Mouse (Mus musculus): Measurements from ENCODE around the gene Caln1. TPM values are rescaled to one million over a fixed set of nuclear protein-coding genes. Genes with fewer than 3 reads are reported as not detected.

Caln1 gene
- total and polyA plus RNA-seq, 3 experiments = not detected

GRCm38 (mm10) chr5:130797713-130798112, 428.5 kb downstream of the Caln1 start:
- H3K4me1 ChIP-seq (ENCODE audit: control insufficient read depth in 1 of 2, insufficient read depth in 2 of 2, low read length in 2 of 2) = no peaks in the 10 kb centered on the region
- H3K36me3 ChIP-seq (ENCODE audit: control insufficient read depth in 1 of 2, insufficient read depth in 2 of 2, low read length in 2 of 2) = no peaks in the 10 kb centered on the region
- H3K27ac ChIP-seq (ENCODE audit: control insufficient read depth, low read depth, low read length) = no peak overlapping the region
- no peaks in the 10 kb centered on the region for H3K9me3 ChIP-seq (replicated peaks; ENCODE audit: insufficient read depth, low read length)
- DNase-seq (ENCODE audit: low read depth, low spot score) = no peak
- H3K27me3 ChIP-seq (ENCODE audit: control insufficient read depth in 1 of 2, insufficient read depth in 2 of 2, low read length in 2 of 2) = no peaks in the 10 kb centered on the region
- H3K9ac ChIP-seq (ENCODE audit: control insufficient read depth, low read depth, low read length, poor library complexity, severe bottlenecking) = no peak overlapping the region
- H3K79me2 ChIP-seq (ENCODE audit: control insufficient read depth, insufficient read depth, low read length, poor library complexity) = no peaks in the 10 kb centered on the region
- H3K4me3 ChIP-seq (ENCODE audit: control insufficient read depth in 1 of 2, insufficient read depth in 1 of 2, low read depth in 2 of 2, low read length in 2 of 2) = no peak overlapping the region
- TF ChIP-seq HCFC1 (IDR thresholded peaks at IDR 0.05; ENCODE audit: low read depth, low read length) (no peak), UBTF (IDR thresholded peaks at IDR 0.05; ENCODE audit: borderline replicate concordance, insufficient read depth, low read depth, low read length) (no peak), ZMIZ1 (IDR thresholded peaks at IDR 0.05; ENCODE audit: low read depth, low read length) (no peak), CHD1 (IDR thresholded peaks at IDR 0.05; ENCODE audit: low read depth, low read length) (no peak), ETS1 (IDR thresholded peaks at IDR 0.05; ENCODE audit: low read depth, low read length) (no peak), KAT2A (conservative IDR thresholded peaks at IDR 0.05; ENCODE audit: low read depth, low read length) (no peak), SIN3A (IDR thresholded peaks at IDR 0.05; ENCODE audit: low read length) (no peak), MAX (IDR thresholded peaks at IDR 0.05; ENCODE audit: low read length) (no peak), TCF12 (IDR thresholded peaks at IDR 0.05; ENCODE audit: low read depth, low read length) (no peak), SMC3 (IDR thresholded peaks at IDR 0.05; ENCODE audit: low read depth, low read length) (no peak), E2F4 (IDR thresholded peaks at IDR 0.05; ENCODE audit: borderline replicate concordance, low read depth, low read length) (no peak), MAFK (IDR thresholded peaks at IDR 0.05; ENCODE audit: borderline replicate concordance, low read depth, low read length) (no peak), ZC3H11A (IDR thresholded peaks at IDR 0.05; ENCODE audit: low read depth, low read length) (no peak), GABPA (IDR thresholded peaks at IDR 0.05; ENCODE audit: low read depth, low read length) (no peak), MEF2A (IDR thresholded peaks at IDR 0.05; ENCODE audit: extremely low read depth, insufficient replicate concordance, low read depth, low read length, poor library complexity, severe bottlenecking) (no peak), GATA1 (IDR thresholded peaks at IDR 0.05; ENCODE audit: low read depth, low read length) (no peak), RCOR1 (IDR thresholded peaks at IDR 0.05; ENCODE audit: low read depth, low read length) (no peak), NRF1 (IDR thresholded peaks at IDR 0.05; ENCODE audit: insufficient read depth, low read depth, low read length, poor library complexity, severe bottlenecking) (no peak)

GRCm38 (mm10) chr5:130810314-130810713, 441.1 kb downstream of the Caln1 start:
- no peaks in the 10 kb centered on the region for H3K4me1 ChIP-seq (ENCODE audit: control insufficient read depth in 1 of 2, insufficient read depth in 2 of 2, low read length in 2 of 2)
- H3K9ac ChIP-seq (ENCODE audit: control insufficient read depth, low read depth, low read length, poor library complexity, severe bottlenecking) = no peak overlapping the region
- no peak for TF ChIP-seq ZC3H11A (IDR thresholded peaks at IDR 0.05; ENCODE audit: low read depth, low read length)
- DNase-seq (ENCODE audit: low read depth, low spot score) = no peak
- no peaks in the 10 kb centered on the region for H3K9me3 ChIP-seq (replicated peaks; ENCODE audit: insufficient read depth, low read length)
- H3K27me3 ChIP-seq (ENCODE audit: control insufficient read depth in 1 of 2, insufficient read depth in 2 of 2, low read length in 2 of 2) = no peaks in the 10 kb centered on the region
- H3K4me3 ChIP-seq (ENCODE audit: control insufficient read depth in 1 of 2, insufficient read depth in 1 of 2, low read depth in 2 of 2, low read length in 2 of 2) = no peak overlapping the region
- H3K27ac ChIP-seq (ENCODE audit: control insufficient read depth, low read depth, low read length) = no peak overlapping the region
- no peaks in the 10 kb centered on the region for H3K36me3 ChIP-seq (ENCODE audit: control insufficient read depth in 1 of 2, insufficient read depth in 2 of 2, low read length in 2 of 2)
- no peaks in the 10 kb centered on the region for H3K79me2 ChIP-seq (ENCODE audit: control insufficient read depth, insufficient read depth, low read length, poor library complexity)
